In the genomic region with DNA sequence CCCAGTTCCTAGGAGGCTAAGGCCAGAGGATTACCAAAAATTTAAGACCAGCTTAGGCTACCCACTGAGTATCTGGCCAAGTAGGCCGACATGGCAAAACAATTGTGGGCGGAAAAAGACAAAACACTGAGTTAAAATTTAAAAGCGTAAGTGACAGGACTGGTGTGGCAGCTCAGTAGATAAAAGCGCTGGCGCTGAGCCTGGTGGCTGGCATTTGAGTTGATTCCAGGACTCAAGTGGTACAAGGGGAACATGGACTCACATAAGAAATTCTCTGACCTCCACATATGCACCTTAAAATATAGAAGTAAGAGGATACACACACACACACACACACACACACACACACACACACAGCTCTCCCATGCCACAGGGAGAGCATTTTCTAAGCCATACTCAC, we compare ENCODE assay signal across 24 mouse cellular contexts. TPM values are rescaled to one million over a fixed set of nuclear protein-coding genes. Genes with fewer than 3 reads are reported as not detected.
A peak's percentile ranks its signal among the peaks of the same experiment; 100 is the strongest.
DNase-seq lines count a peak whose midpoint lies in the region; ATAC-seq and TF ChIP-seq lines count a peak whose summit lies in the region.
"Had no signal": no experiment of that assay in that cellular context is flagged by ENCODE, and none has a peak within 500 bp of the region (broad histone marks: within the 10 kb centered on the region; RNA-seq: fewer than 3 reads in every experiment).

No protein-coding gene starts in this region.

- no peak overlapping the region for H3K4me3 ChIP-seq in heart, embryonic 10.5 days
- no peak overlapping the region for H3K4me3 ChIP-seq in heart, embryonic 16.5 days (ENCODE audit: low read length)
- no peak overlapping the region for H3K4me3 ChIP-seq in lung, adult 2 months (replicated peaks; ENCODE audit: extremely low read depth, low read depth, low read length)
- H3K4me3 ChIP-seq in liver, embryonic 12.5 days, result no peak overlapping the region
- H3K4me3 ChIP-seq: embryonic facial prominence, embryonic 13.5 days; neural tube, embryonic 15.5 days; stomach, embryonic 15.5 days had no signal

- 86% methylated on average over 5 of the region's 5 CpGs for WGBS in heart, embryonic 10.5 days
- WGBS in heart, embryonic 16.5 days, result 63% methylated on average over 5 of the region's 5 CpGs
- 62% methylated on average over 5 of the region's 5 CpGs for WGBS in lung, adult 2 months
- 75% methylated on average over 5 of the region's 5 CpGs for WGBS in liver, embryonic 12.5 days (ENCODE audit: insufficient replicate concordance)

- DNase-seq in heart, adult 18-20 months, result peak; percentile 50 to 61
- DNase-seq in heart, embryonic 10.5 days (ENCODE audit: low spot score), result no peak
- peak; percentile 55 for DNase-seq in lung, adult 2 months
- peak; percentile 80 for DNase-seq in lung, postnatal 36 days
- no peak for DNase-seq in urinary bladder, adult 2 months (ENCODE audit: low spot score)
- no peak for DNase-seq in gastrocnemius, adult 8-10 months (ENCODE audit: low spot score in 2 of 2)
- DNase-seq: adrenal gland, postnatal 25 days; cerebellum, adult 11-12 months; cerebellum, postnatal 14 days; gastrocnemius, postnatal 14 days; kidney, postnatal 4 days; liver, postnatal 0 days; right cerebral cortex, postnatal 25 days had no signal

- no peaks in the 10 kb centered on the region for H3K4me1 ChIP-seq in heart, embryonic 10.5 days
- peaks cover 9% of the 10 kb centered on the region for H3K4me1 ChIP-seq in heart, embryonic 16.5 days (ENCODE audit: control insufficient read depth, insufficient read depth, low read length)
- peaks cover 15% of the 10 kb centered on the region for H3K4me1 ChIP-seq in lung, adult 2 months (ENCODE audit: control insufficient read depth, insufficient read depth, low read length)
- H3K4me1 ChIP-seq in liver, embryonic 12.5 days, result no peaks in the 10 kb centered on the region
- H3K4me1 ChIP-seq: embryonic facial prominence, embryonic 13.5 days; neural tube, embryonic 15.5 days had no signal

- no peaks in the 10 kb centered on the region for H3K27me3 ChIP-seq in heart, embryonic 10.5 days (ENCODE audit: insufficient read depth, poor library complexity, severe bottlenecking)
- no peaks in the 10 kb centered on the region for H3K27me3 ChIP-seq in heart, embryonic 16.5 days (ENCODE audit: control insufficient read depth, insufficient read depth, low read length)
- H3K27me3 ChIP-seq in liver, embryonic 12.5 days (replicated peaks), result no peaks in the 10 kb centered on the region
- H3K27me3 ChIP-seq: embryonic facial prominence, embryonic 13.5 days; neural tube, embryonic 15.5 days; stomach, embryonic 15.5 days had no signal

- no peak overlapping the region for H3K27ac ChIP-seq in heart, embryonic 10.5 days
- peak overlapping the region; percentile 55; the same call in 1 of the 2 replicates for H3K27ac ChIP-seq in heart, embryonic 16.5 days (ENCODE audit: low read length)
- no peak overlapping the region for H3K27ac ChIP-seq in liver, embryonic 12.5 days
- H3K27ac ChIP-seq: embryonic facial prominence, embryonic 13.5 days; neural tube, embryonic 15.5 days; stomach, embryonic 15.5 days had no signal

- no peak overlapping the region for H3K4me2 ChIP-seq in heart, embryonic 16.5 days (ENCODE audit: low read depth, low read length)
- no peak overlapping the region for H3K4me2 ChIP-seq in liver, embryonic 12.5 days
- H3K4me2 ChIP-seq: embryonic facial prominence, embryonic 13.5 days; neural tube, embryonic 15.5 days; stomach, embryonic 15.5 days had no signal

- TF ChIP-seq CTCF in lung, adult 2 months (IDR thresholded peaks at IDR 0.05; ENCODE audit: insufficient read depth, low read length), result no peak

- no peak overlapping the region for H3K9ac ChIP-seq in heart, embryonic 16.5 days (ENCODE audit: low read length)
- H3K9ac ChIP-seq in liver, embryonic 12.5 days, result no peak overlapping the region
- H3K9ac ChIP-seq: embryonic facial prominence, embryonic 13.5 days; liver, postnatal 0 days; neural tube, embryonic 15.5 days; stomach, embryonic 15.5 days had no signal

- ATAC-seq in heart, embryonic 16.5 days (replicated peaks; ENCODE audit: extremely low read depth, insufficient read depth, low FRiP score), result 0 out of 2 replicates have a peak, but pooled peaks have one; percentile 15
- ATAC-seq in liver, embryonic 12.5 days, result no peak
- ATAC-seq: hindbrain, embryonic 16.5 days; intestine, embryonic 16.5 days; liver, postnatal 0 days; midbrain, embryonic 16.5 days had no signal

- H3K9me3 ChIP-seq in heart, embryonic 10.5 days, result no peaks in the 10 kb centered on the region
- no peaks in the 10 kb centered on the region for H3K9me3 ChIP-seq in heart, embryonic 16.5 days (replicated peaks; ENCODE audit: control insufficient read depth, low read length)
- no peaks in the 10 kb centered on the region for H3K9me3 ChIP-seq in liver, embryonic 12.5 days (replicated peaks)
- H3K9me3 ChIP-seq: embryonic facial prominence, embryonic 13.5 days; neural tube, embryonic 15.5 days; stomach, embryonic 15.5 days had no signal

- TF ChIP-seq POLR2A in lung, adult 2 months (IDR thresholded peaks at IDR 0.05; ENCODE audit: borderline replicate concordance, extremely low read depth, low read depth, low read length), result no peak

- H3K36me3 ChIP-seq in heart, embryonic 10.5 days, result no peaks in the 10 kb centered on the region
- no peaks in the 10 kb centered on the region for H3K36me3 ChIP-seq in heart, embryonic 16.5 days (ENCODE audit: control insufficient read depth, insufficient read depth)
- no peaks in the 10 kb centered on the region for H3K36me3 ChIP-seq in liver, embryonic 12.5 days
- H3K36me3 ChIP-seq: embryonic facial prominence, embryonic 13.5 days; neural tube, embryonic 15.5 days; stomach, embryonic 15.5 days had no signal

RNA-seq across cellular contexts. Expression of a gene that starts 42.5 kb away (rescaled TPM):
- 10 to 100 TPM; 20.8 to 23.1 TPM for total RNA-seq in heart, adult 18-20 months (2021)
- polyA plus RNA-seq in heart, embryonic 10.5 days (2016; fragmentation: Nextera tagmentation; extraction: Ambion mirVana), result 4.1 and 7.9 TPM in 2 replicates
- polyA plus RNA-seq in heart, embryonic 16.5 days (2015; fragmentation: Nextera tagmentation; extraction: Ambion mirVana), result 125 and 161 TPM in 2 replicates
- 126 and 133 TPM in 2 replicates for polyA plus RNA-seq in lung, adult 2 months (2012; rRNA removed)
- 143 and 164 TPM in 2 replicates for polyA plus RNA-seq in urinary bladder, adult 2 months (2012; rRNA removed)
- total RNA-seq in gastrocnemius, adult 8-10 months (2022), result 10 to 100 TPM in 2 of 4 experiments, 1 to 10 TPM in 2; 7.9 to 13.3 (median 10.9) TPM
- 4.1 and 4.3 TPM in 2 replicates for polyA plus RNA-seq in liver, embryonic 12.5 days (2016; fragmentation: Nextera tagmentation; extraction: Ambion mirVana)
- total RNA-seq: hematopoietic stem cell, adult 5-6 weeks; megakaryocyte-erythroid progenitor cell, adult 5-6 weeks; MEL had no signal

RNA-seq across cellular contexts. Expression of a gene that starts 58.1 kb away (rescaled TPM):
- under 1 TPM; 0.47 to 0.77 TPM for total RNA-seq in heart, adult 18-20 months (2021)
- polyA plus RNA-seq in heart, embryonic 10.5 days (2016; fragmentation: Nextera tagmentation; extraction: Ambion mirVana), result 0.08 and 0.17 TPM in 2 replicates
- 0.35 and 1.3 TPM in 2 replicates for polyA plus RNA-seq in heart, embryonic 16.5 days (2015; fragmentation: Nextera tagmentation; extraction: Ambion mirVana)
- 0.87 and 1.1 TPM in 2 replicates for polyA plus RNA-seq in lung, adult 2 months (2012; rRNA removed)
- 7.9 and 10.1 TPM in 2 replicates for polyA plus RNA-seq in urinary bladder, adult 2 months (2012; rRNA removed)
- total RNA-seq in gastrocnemius, adult 8-10 months (2022), result under 1 TPM; 0.10 to 0.36 (median 0.23) TPM
- polyA plus RNA-seq in liver, embryonic 12.5 days (2016; fragmentation: Nextera tagmentation; extraction: Ambion mirVana), result 0.04 TPM in 2 replicates
- total RNA-seq: megakaryocyte-erythroid progenitor cell, adult 5-6 weeks; MEL had no signal

Comparison
In these comparisons a context has a peak if more than half of its experiments do, and no peak if none do; other contexts are left out.
1. DNase-seq: peak in heart, adult 18-20 months (2 of 2), lung, adult 2 months (single experiment) and lung, postnatal 36 days (single experiment); none in heart, embryonic 10.5 days (single experiment), urinary bladder, adult 2 months (single experiment) and gastrocnemius, adult 8-10 months (0 of 2).
2. RNA of a gene that starts 42.5 kb away (polyA plus RNA-seq): 143 to 164 TPM in urinary bladder, adult 2 months, 126 to 133 TPM in lung, adult 2 months and 125 to 161 TPM in heart, embryonic 16.5 days; 4.1 to 7.9 TPM in heart, embryonic 10.5 days and 4.1 to 4.3 TPM in liver, embryonic 12.5 days; every median in the first group is over 10 times any median in the second.